Mouse (Mus musculus) monocyte, adult 59 days (primary cell): Measurements from ENCODE around the gene Ybx2. TPM values are rescaled to one million over a fixed set of nuclear protein-coding genes. Genes with fewer than 3 reads are reported as not detected.

Experiments
- total RNA-seq, 2 experiments: library from RNA; stranded (reverse); gene quantifications; one replicate each; pipeline ENCODE4 v1.2.4; 2023

Gene Ybx2
- total RNA-seq: 1 to 10 TPM in 1 of 2 experiments, not detected in 1; 1.6 TPM

GRCm38 (mm10) chr11:69935137-69935879, at the start of gene Ybx2:
Gene Ybx2, plus strand, starts transcription at chr11:69935796.

GRCm38 (mm10) chr11:69895291-69895690, 40.3 kb upstream of the Ybx2 start, which contains the start of gene Acap1:
Gene Acap1, minus strand, starts transcription at chr11:69895539.

GRCm38 (mm10) chr11:69900471-69901405, 34.9 kb upstream of the Ybx2 start, which contains the start of the genes 2810408A11Rik and Neurl4:
Gene 2810408A11Rik, minus strand, starts transcription at chr11:69900987.
Gene Neurl4, plus strand, starts transcription at chr11:69901072.

GRCm38 (mm10) chr11:69913554-69914371, 21.8 kb upstream of the Ybx2 start, which contains the start of gene Gps2:
Gene Gps2, plus strand, starts transcription at chr11:69913888.

GRCm38 (mm10) chr11:69921114-69922011, 14.2 kb upstream of the Ybx2 start, which contains the start of gene Eif5a:
Gene Eif5a, minus strand, starts transcription at chr11:69921958.

GRCm38 (mm10) chr11:69948066-69948762, 12.6 kb downstream of the Ybx2 start, which contains the start of gene Slc2a4:
Gene Slc2a4, minus strand, starts transcription at chr11:69948188.

GRCm38 (mm10) chr11:69964650-69965270, 29.2 kb downstream of the Ybx2 start, which contains the start of gene Cldn7:
Gene Cldn7, plus strand, starts transcription at chr11:69964779.

GRCm38 (mm10) chr11:69981141-69981762, 45.7 kb downstream of the Ybx2 start, which contains the start of gene Ctdnep1:
Gene Ctdnep1, plus strand, starts transcription at chr11:69981156.

GRCm38 (mm10) chr11:69982225-69982624, 46.6 kb downstream of the Ybx2 start, which contains the start of gene Elp5:
Gene Elp5, minus strand, starts transcription at chr11:69982517.

Other genes starting within 250 kb of the Ybx2 start
- gene Tnfsf12, start 239.9 kb upstream of the Ybx2 start, total RNA-seq: 10 to 100 TPM; 66.6 to 77.0 TPM
- gene Tnfsfm13, start 239.7 kb upstream of the Ybx2 start, total RNA-seq: 10 to 100 TPM; 23.6 to 27.1 TPM
- 100 to 1,000 TPM; 114 to 142 TPM for gene Polr2a, start 177.2 kb upstream of the Ybx2 start, total RNA-seq
- not detected for gene Slc35g3, start 173.8 kb upstream of the Ybx2 start, total RNA-seq
- gene Zbtb4, start 169.9 kb upstream of the Ybx2 start, total RNA-seq: 10 to 100 TPM; 16.0 to 20.0 TPM
- under 1 TPM; 0.45 to 0.49 TPM for gene Chrnb1, start 139.9 kb upstream of the Ybx2 start, total RNA-seq
- gene Fgf11, start 133.9 kb upstream of the Ybx2 start, total RNA-seq: 1 to 10 TPM in 1 of 2 experiments, under 1 TPM in 1; 0.76 to 1.3 TPM
- gene Tmem102, start 130.2 kb upstream of the Ybx2 start, total RNA-seq: not detected
- not detected for gene Gm39566, start 120.5 kb upstream of the Ybx2 start, total RNA-seq
- not detected for gene Spem2, start 117.3 kb upstream of the Ybx2 start, total RNA-seq
- gene Spem1, start 113.6 kb upstream of the Ybx2 start, total RNA-seq: not detected
- gene Nlgn2, start 98.0 kb upstream of the Ybx2 start, total RNA-seq: 1 to 10 TPM; 1.9 to 2.6 TPM
- 100 to 1,000 TPM; 100 to 117 TPM for gene Tmem256, start 97.3 kb upstream of the Ybx2 start, total RNA-seq
- 10 to 100 TPM; 39.8 to 43.6 TPM for gene Plscr3, start 89.4 kb upstream of the Ybx2 start, total RNA-seq
- gene Tnk1, start 77.1 kb upstream of the Ybx2 start, total RNA-seq: not detected
- not detected for gene Tmem95, start 57.8 kb upstream of the Ybx2 start, total RNA-seq
- 1 to 10 TPM; 6.0 TPM for gene Kctd11, start 54.4 kb upstream of the Ybx2 start, total RNA-seq
- 10 to 100 TPM; 10.4 to 12.2 TPM for gene Acap1, start 40.3 kb upstream of the Ybx2 start, total RNA-seq
- gene 2810408A11Rik, start 34.8 kb upstream of the Ybx2 start, total RNA-seq: under 1 TPM; 0.31 to 0.49 TPM
- gene Neurl4, start 34.7 kb upstream of the Ybx2 start, total RNA-seq: 10 to 100 TPM; 30.0 to 30.4 TPM
- gene Gps2, start 21.9 kb upstream of the Ybx2 start, total RNA-seq: 100 to 1,000 TPM; 110 to 112 TPM
- gene Eif5a, start 13.8 kb upstream of the Ybx2 start, total RNA-seq: 100 to 1,000 TPM; 407 to 410 TPM
- gene Slc2a4, start 12.4 kb downstream of the Ybx2 start, total RNA-seq: not detected
- gene Cldn7, start 29.0 kb downstream of the Ybx2 start, total RNA-seq: not detected
- gene Ctdnep1, start 45.4 kb downstream of the Ybx2 start, total RNA-seq: 100 to 1,000 TPM; 107 to 143 TPM
- gene Elp5, start 46.7 kb downstream of the Ybx2 start, total RNA-seq: 10 to 100 TPM; 44.3 to 49.5 TPM
- 100 to 1,000 TPM; 469 to 485 TPM for gene Gabarap, start 55.3 kb downstream of the Ybx2 start, total RNA-seq
- gene Phf23, start 60.0 kb downstream of the Ybx2 start, total RNA-seq: 10 to 100 TPM; 64.3 to 77.5 TPM
- gene Dvl2, start 64.8 kb downstream of the Ybx2 start, total RNA-seq: 10 to 100 TPM; 30.2 to 33.6 TPM
- 10 to 100 TPM; 43.9 to 56.5 TPM for gene Acadvl, start 79.6 kb downstream of the Ybx2 start, total RNA-seq
- gene Dlg4, start 81.1 kb downstream of the Ybx2 start, total RNA-seq: 10 to 100 TPM; 11.0 to 19.4 TPM
- not detected for gene Asgr1, start 118.3 kb downstream of the Ybx2 start, total RNA-seq
- gene Asgr2, start 156.8 kb downstream of the Ybx2 start, total RNA-seq: 1 to 10 TPM; 3.7 to 3.8 TPM
- gene Mgl2, start 194.5 kb downstream of the Ybx2 start, total RNA-seq: 1 to 10 TPM; 7.0 to 7.1 TPM
- gene Clec10a, start 220.4 kb downstream of the Ybx2 start, total RNA-seq: 10 to 100 TPM; 57.0 to 63.9 TPM